ENCODE assay signal across 23 mouse cellular contexts in genomic region chrX:99350233-99350632, GRCm38 (mm10).
DNase-seq lines count a peak whose midpoint lies in the region; ATAC-seq and TF ChIP-seq lines count a peak whose summit lies in the region.
"Had no signal": no experiment of that assay in that cellular context is flagged by ENCODE, and none has a peak within 500 bp of the region (broad histone marks: within the 10 kb centered on the region; RNA-seq: fewer than 3 reads in every experiment).

No protein-coding gene starts in this region.

- peaks cover 6% of the 10 kb centered on the region; the same call in 1 of the 2 replicates for H3K9me3 ChIP-seq in hindbrain, embryonic 14.5 days (ENCODE audit: control insufficient read depth, low read length)
- H3K9me3 ChIP-seq in forebrain, embryonic 11.5 days (ENCODE audit: control insufficient read depth, low read length): no peaks in the 10 kb centered on the region
- H3K9me3 ChIP-seq: G1E had no signal

- no peak overlapping the region for H3K27ac ChIP-seq in hindbrain, embryonic 14.5 days
- H3K27ac ChIP-seq in forebrain, embryonic 11.5 days (ENCODE audit: low read depth, low read length): no peak overlapping the region

- no peaks in the 10 kb centered on the region for H3K4me1 ChIP-seq in hindbrain, embryonic 14.5 days (replicated peaks; ENCODE audit: control insufficient read depth, insufficient read depth, low read length)
- H3K4me1 ChIP-seq in forebrain, embryonic 11.5 days (replicated peaks; ENCODE audit: control insufficient read depth, insufficient read depth, low read length): no peaks in the 10 kb centered on the region

- H3K9ac ChIP-seq in hindbrain, embryonic 14.5 days: no peak overlapping the region
- no peak overlapping the region for H3K9ac ChIP-seq in forebrain, embryonic 11.5 days (ENCODE audit: low read length)

- peak; percentile 1 for DNase-seq in gastrocnemius, postnatal 14 days
- DNase-seq in gastrocnemius, postnatal 10 days: no peak
- DNase-seq in heart, adult 11 months: peak; percentile 22
- no peak for DNase-seq in heart, postnatal 4 days
- DNase-seq in hindbrain, embryonic 14.5 days (ENCODE audit: low spot score): no peak
- DNase-seq in forebrain, embryonic 11.5 days (ENCODE audit: low spot score): no peak
- DNase-seq: adrenal gland, adult 2 months; adrenal gland, adult 8-10 months; adrenal gland, postnatal 10 days; adrenal gland, postnatal 14 days; adrenal gland, postnatal 25 days; adrenal gland, postnatal 36 days; B cell, adult 2 months; cerebellum, adult 11 months; cerebellum, adult 11-12 months; cerebellum, adult 18-20 months had no signal

- no peaks in the 10 kb centered on the region for H3K79me2 ChIP-seq in C2C12 (ENCODE audit: control insufficient read depth, insufficient read depth)
- no peaks in the 10 kb centered on the region for H3K79me2 ChIP-seq in myocyte (ENCODE audit: control insufficient read depth, insufficient read depth)

- TF ChIP-seq CTCF in C2C12 (IDR thresholded peaks at IDR 0.05; ENCODE audit: control insufficient read depth, insufficient read depth, insufficient read length): no peak

- intact Hi-C loops in gastrocnemius, postnatal 14 days (cut with DNase I; ENCODE audit: low total_unique reads): loop anchor here (10.0 kb wide), 1 partner anchor 215 kb away; the partner anchor contains the start of gene Efnb1

- H3ac ChIP-seq in C2C12 (ENCODE audit: control insufficient read depth, insufficient read length, low read depth) (no peak overlapping the region), myocyte (ENCODE audit: control insufficient read depth, insufficient read length) (no peak overlapping the region)

- 46% methylated on average over 3 of the region's 3 CpGs for WGBS in hindbrain, embryonic 14.5 days
- WGBS in forebrain, embryonic 11.5 days: 55% methylated on average over 3 of the region's 3 CpGs

- no peak overlapping the region for H3K4me2 ChIP-seq in myocyte (ENCODE audit: low read depth)
- H3K4me2 ChIP-seq in hindbrain, embryonic 14.5 days (replicated peaks): no peak overlapping the region
- no peak overlapping the region for H3K4me2 ChIP-seq in forebrain, embryonic 11.5 days (ENCODE audit: low read depth, low read length, severe bottlenecking)

- H3K4me3 ChIP-seq in C2C12 (ENCODE audit: insufficient read depth, poor library complexity, severe bottlenecking) (no peak overlapping the region), myocyte (no peak overlapping the region)
- H3K4me3 ChIP-seq in hindbrain, embryonic 14.5 days (replicated peaks; ENCODE audit: low read length): no peak overlapping the region
- H3K4me3 ChIP-seq in forebrain, embryonic 11.5 days (ENCODE audit: low read depth, low read length): no peak overlapping the region

- no peak for ATAC-seq in hindbrain, embryonic 14.5 days (ENCODE audit: low FRiP score)
- no peak for ATAC-seq in forebrain, embryonic 11.5 days (replicated peaks; ENCODE audit: low FRiP score)
- ATAC-seq: activated CD4-positive, CD25-positive, alpha-beta regulatory T cell, adult 4 months; CD4-positive, CD25-positive, alpha-beta regulatory T cell, adult 4 months; Patski had no signal

- no peaks in the 10 kb centered on the region for H3K27me3 ChIP-seq in C2C12 (ENCODE audit: control insufficient read depth, insufficient read depth, insufficient read length)
- H3K27me3 ChIP-seq in myocyte (ENCODE audit: control insufficient read depth, insufficient read depth, insufficient read length): no peaks in the 10 kb centered on the region
- peaks cover 50% of the 10 kb centered on the region for H3K27me3 ChIP-seq in hindbrain, embryonic 14.5 days (ENCODE audit: control insufficient read depth, insufficient read depth, low read length)
- peaks cover 24% of the 10 kb centered on the region for H3K27me3 ChIP-seq in forebrain, embryonic 11.5 days (ENCODE audit: control insufficient read depth, insufficient read depth, low read length)
- H3K27me3 ChIP-seq: CH12.LX had no signal

- no peaks in the 10 kb centered on the region for H3K79me3 ChIP-seq in C2C12 (ENCODE audit: low read depth)

- H3K36me3 ChIP-seq in C2C12 (ENCODE audit: control insufficient read depth, insufficient read depth): no peaks in the 10 kb centered on the region
- H3K36me3 ChIP-seq in myocyte (ENCODE audit: control insufficient read depth, insufficient read depth): no peaks in the 10 kb centered on the region
- H3K36me3 ChIP-seq in hindbrain, embryonic 14.5 days (replicated peaks; ENCODE audit: control insufficient read depth, insufficient read depth): no peaks in the 10 kb centered on the region
- no peaks in the 10 kb centered on the region for H3K36me3 ChIP-seq in forebrain, embryonic 11.5 days (ENCODE audit: control insufficient read depth, insufficient read depth, low read length)
- H3K36me3 ChIP-seq: G1E had no signal

- TF ChIP-seq POLR2A in myocyte (IDR thresholded peaks at IDR 0.05; ENCODE audit: insufficient read length, low read depth): no peak

TF ChIP-seq in C2C12, 6 proteins besides CTCF, POLR2A, EP300 and RAD21:
- TF ChIP-seq MYOG (IDR thresholded peaks at IDR 0.05; ENCODE audit: control insufficient read depth, extremely low read depth, insufficient read length): no peak
- TF ChIP-seq MYOD1 (IDR thresholded peaks at IDR 0.05; ENCODE audit: control insufficient read depth, insufficient read length, low read depth): peak; percentile 66
- TF ChIP-seq CEBPB (IDR thresholded peaks at IDR 0.05; ENCODE audit: low read depth): no peak
- TF ChIP-seq USF1 (IDR thresholded peaks at IDR 0.05; ENCODE audit: low read depth): no peak
- no peak for TF ChIP-seq FOSL1 (IDR thresholded peaks at IDR 0.05; ENCODE audit: insufficient read depth, low read length, poor library complexity, severe bottlenecking)
TF ChIP-seq in C2C12: peak in this region for 1.

TF ChIP-seq in myocyte, 11 proteins besides CTCF, POLR2A, EP300 and RAD21:
- no peak for TF ChIP-seq USF1 (IDR thresholded peaks at IDR 0.05; ENCODE audit: low read depth)
- peak in 1 of 3 experiments; percentile 66 for TF ChIP-seq MYOG (IDR thresholded peaks at IDR 0.05; ENCODE audit: control insufficient read depth in 1 of 3, insufficient read depth in 1 of 3, insufficient read length in 2 of 3, low read depth in 2 of 3)
- no peak for TF ChIP-seq POLR2AphosphoS2 (IDR thresholded peaks at IDR 0.05; ENCODE audit: insufficient read length, low read depth)
- peak; percentile 10 for TF ChIP-seq TCF12 (IDR thresholded peaks at IDR 0.05; ENCODE audit: insufficient read depth, poor library complexity, severe bottlenecking)
- TF ChIP-seq TCF3 (IDR thresholded peaks at IDR 0.05; ENCODE audit: insufficient read length, low read depth): no peak
- no peak for TF ChIP-seq E2F4 (IDR thresholded peaks at IDR 0.05; ENCODE audit: insufficient read depth)
- no peak for TF ChIP-seq SRF (IDR thresholded peaks at IDR 0.05; ENCODE audit: control insufficient read depth, insufficient read length, low read depth)
- TF ChIP-seq MYOD1 (IDR thresholded peaks at IDR 0.05; ENCODE audit: control insufficient read depth in 1 of 3, insufficient read length in 2 of 3, low read depth in 2 of 3): peak in 2 of 3 experiments; percentile 56 to 80
- TF ChIP-seq REST (IDR thresholded peaks at IDR 0.05; ENCODE audit: insufficient read depth, insufficient read length): no peak
- no peak for TF ChIP-seq CEBPB (IDR thresholded peaks at IDR 0.05; ENCODE audit: insufficient read depth, poor library complexity, severe bottlenecking)
- no peak for TF ChIP-seq MAX (IDR thresholded peaks at IDR 0.05; ENCODE audit: low read depth)
TF ChIP-seq in myocyte: peak in this region for 3.

Comparison
In these comparisons a context has a peak if more than half of its experiments do, and no peak if none do; other contexts are left out.
1. DNase-seq: peak in gastrocnemius, postnatal 14 days (single experiment) and heart, adult 11 months (single experiment); none in gastrocnemius, postnatal 10 days (single experiment), heart, postnatal 4 days (single experiment), hindbrain, embryonic 14.5 days (single experiment) and forebrain, embryonic 11.5 days (single experiment).